In genomic region chr3:132887074-132887848, GRCm38 (mm10) we compare ENCODE assay signal across 18 mouse cellular contexts.
DNase-seq lines count a peak whose midpoint lies in the region; ATAC-seq lines count a peak whose summit lies in the region.
"Had no signal": no experiment of that assay in that cellular context is flagged by ENCODE, and none has a peak within 500 bp of the region (broad histone marks: within the 10 kb centered on the region; RNA-seq: fewer than 3 reads in every experiment).

No protein-coding gene starts in this region.

- peak overlapping the region; percentile 64 for H3K4me3 ChIP-seq in megakaryocyte, embryonic 14.5 days (replicated peaks)
- no peak overlapping the region for H3K4me3 ChIP-seq in liver, embryonic 13.5 days (replicated peaks)
- H3K4me3 ChIP-seq: forebrain, embryonic 13.5 days; hindbrain, embryonic 15.5 days; neural tube, embryonic 13.5 days had no signal

- H3K4me1 ChIP-seq in megakaryocyte, embryonic 14.5 days = peaks cover 24% of the 10 kb centered on the region
- H3K4me1 ChIP-seq in liver, embryonic 13.5 days (replicated peaks) = peaks cover 10% of the 10 kb centered on the region
- H3K4me1 ChIP-seq: forebrain, embryonic 13.5 days; hindbrain, embryonic 15.5 days; neural tube, embryonic 13.5 days had no signal

- 59% methylated on average over 16 of the region's 16 CpGs for WGBS in liver, embryonic 13.5 days (ENCODE audit: insufficient replicate concordance)

- H3K9ac ChIP-seq in liver, embryonic 13.5 days = no peak overlapping the region
- H3K9ac ChIP-seq: forebrain, embryonic 13.5 days; hindbrain, embryonic 15.5 days; neural tube, embryonic 13.5 days had no signal

- H3K9me3 ChIP-seq in megakaryocyte, embryonic 14.5 days = no peaks in the 10 kb centered on the region
- no peaks in the 10 kb centered on the region for H3K9me3 ChIP-seq in liver, embryonic 13.5 days (replicated peaks)
- H3K9me3 ChIP-seq: forebrain, embryonic 13.5 days; hindbrain, embryonic 15.5 days; neural tube, embryonic 13.5 days had no signal

- ATAC-seq in megakaryocyte, adult 5-6 weeks (ENCODE audit: poor library complexity, severe bottlenecking) = no peak
- ATAC-seq in common myeloid progenitor, adult 5-6 weeks (replicated peaks; ENCODE audit: low read depth, poor library complexity, severe bottlenecking) = peak; percentile 75
- ATAC-seq in liver, embryonic 13.5 days (ENCODE audit: low read depth) = peak; percentile 69
- ATAC-seq: forebrain, embryonic 13.5 days had no signal

- H3K27me3 ChIP-seq in megakaryocyte, embryonic 14.5 days (replicated peaks) = peaks cover 66% of the 10 kb centered on the region
- H3K27me3 ChIP-seq in liver, embryonic 13.5 days = no peaks in the 10 kb centered on the region
- H3K27me3 ChIP-seq: forebrain, embryonic 13.5 days; hindbrain, embryonic 15.5 days; neural tube, embryonic 13.5 days had no signal

- DNase-seq in liver, embryonic 13.5 days = peak; percentile 3
- no peak for DNase-seq in frontal cortex, postnatal 36 days (ENCODE audit: low spot score in 2 of 2)
- no peak for DNase-seq in kidney, postnatal 36 days
- no peak for DNase-seq in heart, postnatal 10 days
- DNase-seq: B cell, adult 2 months; cerebellum, adult 11-12 months; kidney, adult 11 months; kidney, postnatal 4 days; layer of hippocampus, postnatal 36 days; left cerebral cortex, postnatal 4 days; lung, adult 2 months had no signal

- H3K36me3 ChIP-seq in megakaryocyte, embryonic 14.5 days (replicated peaks; ENCODE audit: low read length) = no peaks in the 10 kb centered on the region
- H3K36me3 ChIP-seq in liver, embryonic 13.5 days = no peaks in the 10 kb centered on the region
- H3K36me3 ChIP-seq: hindbrain, embryonic 15.5 days; neural tube, embryonic 13.5 days had no signal

- intact Hi-C loops in heart, postnatal 10 days (cut with DNase I) = no loop called here

- H3K27ac ChIP-seq in liver, embryonic 13.5 days = no peak overlapping the region
- H3K27ac ChIP-seq: forebrain, embryonic 13.5 days; hindbrain, embryonic 15.5 days; macrophage; neural tube, embryonic 13.5 days had no signal

- H3K4me2 ChIP-seq in liver, embryonic 13.5 days = peak overlapping the region; percentile 23
- H3K4me2 ChIP-seq: forebrain, embryonic 13.5 days; hindbrain, embryonic 15.5 days; neural tube, embryonic 13.5 days had no signal
